In genomic region chr3:103206393-103206792, GRCm38 (mm10) we compare ENCODE assay signal across 14 mouse cellular contexts. TPM values are rescaled to one million over a fixed set of nuclear protein-coding genes. Genes with fewer than 3 reads are reported as not detected.
A peak's percentile ranks its signal among the peaks of the same experiment; 100 is the strongest.
DNase-seq lines count a peak whose midpoint lies in the region; ATAC-seq and TF ChIP-seq lines count a peak whose summit lies in the region.
"Had no signal": no experiment of that assay in that cellular context is flagged by ENCODE, and none has a peak within 500 bp of the region (broad histone marks: within the 10 kb centered on the region; RNA-seq: fewer than 3 reads in every experiment).

No protein-coding gene starts in this region.

- H3K4me3 ChIP-seq in ES-Bruce4 (ENCODE audit: low read depth, low read length) = no peak overlapping the region
- H3K4me3 ChIP-seq in limb, embryonic 10.5 days = no peak overlapping the region
- H3K4me3 ChIP-seq: heart, adult 2 months; stomach, embryonic 15.5 days had no signal

- no peak overlapping the region for H3K9ac ChIP-seq in ES-Bruce4 (ENCODE audit: low read depth, poor library complexity, severe bottlenecking)
- H3K9ac ChIP-seq: stomach, embryonic 15.5 days had no signal

- ATAC-seq in inflammation-experienced regulatory T-cells, adult 6 months = peak; percentile 95
- ATAC-seq: hindbrain, embryonic 16.5 days had no signal

- peak; percentile 31 for DNase-seq in lung, postnatal 25 days (ENCODE audit: low spot score)
- DNase-seq in lung, postnatal 10 days = no peak
- DNase-seq in spleen, adult 18-20 months = peak; percentile 9 to 21
- DNase-seq in limb, embryonic 10.5 days (ENCODE audit: low spot score) = no peak
- DNase-seq in right cerebral cortex, adult 18-20 months = no peak
- no peak for DNase-seq in cerebellum, adult 18-20 months
- DNase-seq: cerebellum, postnatal 36 days; kidney, postnatal 14 days; lung, adult 2 months had no signal

- H3K36me3 ChIP-seq in ES-Bruce4 (ENCODE audit: control insufficient read depth, insufficient read depth, low read length, poor library complexity, severe bottlenecking) = peaks cover 4% of the 10 kb centered on the region; the same call in 1 of the 2 replicates
- no peaks in the 10 kb centered on the region for H3K36me3 ChIP-seq in limb, embryonic 10.5 days
- H3K36me3 ChIP-seq: stomach, embryonic 15.5 days had no signal

- TF ChIP-seq CTCF in ES-Bruce4 (IDR thresholded peaks at IDR 0.05; ENCODE audit: low read depth, low read length) = no peak

- H3K9me3 ChIP-seq in ES-Bruce4 (replicated peaks; ENCODE audit: control insufficient read depth, insufficient read depth, low read length, poor library complexity, severe bottlenecking) = peaks cover 20% of the 10 kb centered on the region
- no peaks in the 10 kb centered on the region for H3K9me3 ChIP-seq in limb, embryonic 10.5 days (replicated peaks)
- H3K9me3 ChIP-seq: stomach, embryonic 15.5 days had no signal

- peak overlapping the region; percentile 100 for H3K27ac ChIP-seq in ES-Bruce4 (ENCODE audit: insufficient read depth, low read length)
- H3K27ac ChIP-seq in limb, embryonic 10.5 days = no peak overlapping the region
- H3K27ac ChIP-seq: heart, adult 2 months; stomach, embryonic 15.5 days had no signal

- no peak for TF ChIP-seq POLR2A in ES-Bruce4 (IDR thresholded peaks at IDR 0.05; ENCODE audit: insufficient read depth, low read length)

- no peak for TF ChIP-seq EP300 in ES-Bruce4 (IDR thresholded peaks at IDR 0.05; ENCODE audit: insufficient read depth, low read depth, low read length)

- peaks cover 6% of the 10 kb centered on the region for H3K4me1 ChIP-seq in ES-Bruce4 (ENCODE audit: control insufficient read depth, insufficient read depth, low read length)
- H3K4me1 ChIP-seq in limb, embryonic 10.5 days = no peaks in the 10 kb centered on the region
- H3K4me1 ChIP-seq: stomach, embryonic 15.5 days had no signal

- 90% methylated on average over 6 of the region's 6 CpGs for WGBS in limb, embryonic 10.5 days

- no peaks in the 10 kb centered on the region for H3K27me3 ChIP-seq in ES-Bruce4 (ENCODE audit: control insufficient read depth, insufficient read depth, low read length, poor library complexity, severe bottlenecking)
- H3K27me3 ChIP-seq in limb, embryonic 10.5 days (ENCODE audit: low read depth, poor library complexity, severe bottlenecking) = no peaks in the 10 kb centered on the region
- H3K27me3 ChIP-seq: stomach, embryonic 15.5 days had no signal

RNA-seq across cellular contexts. Expression of gene Bcas2, which starts 34.9 kb away (rescaled TPM):
- 186 and 192 TPM in 2 replicates for polyA plus RNA-seq in ES-Bruce4 (2011; ENCODE audit: insufficient read depth, insufficient read length, low read depth, missing spikeins)
- polyA plus RNA-seq in inflammation-experienced regulatory T-cells, adult 6 months (2017; shearing (Covaris generic)) = 100 to 1,000 TPM; 112 to 144 (median 131) TPM
- 234 and 238 TPM in 2 replicates for polyA plus RNA-seq in limb, embryonic 10.5 days (2016; fragmentation: Nextera tagmentation; extraction: Ambion mirVana)

Comparison
In these comparisons a context has a peak if more than half of its experiments do, and no peak if none do; other contexts are left out.
1. DNase-seq: peak in lung, postnatal 25 days (single experiment) and spleen, adult 18-20 months (2 of 2); none in lung, postnatal 10 days (single experiment), limb, embryonic 10.5 days (single experiment), right cerebral cortex, adult 18-20 months (single experiment) and cerebellum, adult 18-20 months (0 of 2).